Mouse (Mus musculus): Measurements from ENCODE around the gene Epha6. TPM values are rescaled to one million over a fixed set of nuclear protein-coding genes. Genes with fewer than 3 reads are reported as not detected.

Epha6 gene
- polyA plus RNA-seq, 1 experiment, result not detected

DNA sequence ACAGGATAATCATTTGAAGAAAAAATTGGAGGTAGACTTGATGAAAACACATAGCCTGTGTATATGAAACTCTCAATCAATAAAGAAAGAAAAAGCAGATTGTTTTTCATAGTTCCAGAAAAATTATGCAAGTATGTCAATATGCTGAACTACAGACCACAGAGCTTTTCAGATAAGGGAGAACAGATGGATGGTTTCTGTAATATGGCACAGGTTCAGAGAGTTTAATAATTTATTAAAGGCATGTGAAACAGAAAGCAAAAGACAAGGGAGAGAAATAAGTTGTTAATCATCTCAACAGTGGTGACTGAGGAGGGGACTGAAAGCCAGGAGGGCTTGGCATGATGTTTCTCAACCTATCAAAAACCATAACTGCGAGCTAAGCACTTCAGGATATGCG lies 372.3 kb downstream of the Epha6 start:
- H3K4me3 ChIP-seq (ENCODE audit: insufficient read depth, low read length), result no peak overlapping the region
- H3K27ac ChIP-seq (ENCODE audit: insufficient read depth, low read length), result no peak overlapping the region
- TF ChIP-seq POLR2A (IDR thresholded peaks at IDR 0.05; ENCODE audit: low read depth, low read length), result no peak
- TF ChIP-seq CTCF (IDR thresholded peaks at IDR 0.05; ENCODE audit: borderline replicate concordance, insufficient read depth, low read length), result no peak
- no peaks in the 10 kb centered on the region for H3K4me1 ChIP-seq (ENCODE audit: control insufficient read depth, insufficient read depth, low read length)

DNA sequence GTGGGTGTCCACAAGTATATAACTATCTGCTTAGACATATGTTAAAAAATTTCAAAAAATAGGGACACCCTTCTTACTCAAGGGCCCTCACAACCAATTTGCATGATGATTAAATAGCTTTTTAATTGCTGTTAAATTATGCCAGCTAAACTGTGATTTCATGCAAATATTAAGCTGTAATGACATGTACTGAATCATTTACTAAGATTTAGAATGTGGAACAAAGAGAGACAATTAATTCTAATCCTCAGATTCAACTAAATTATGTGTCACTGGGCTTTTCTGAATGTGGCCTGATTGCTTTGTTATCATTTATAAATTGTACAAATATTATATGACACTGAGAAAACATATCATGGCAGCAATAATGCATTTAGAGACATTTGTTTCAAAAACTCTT lies 396.2 kb downstream of the Epha6 start:
- no peaks in the 10 kb centered on the region for H3K4me1 ChIP-seq (ENCODE audit: control insufficient read depth, insufficient read depth, low read length)
- no peak for TF ChIP-seq CTCF (IDR thresholded peaks at IDR 0.05; ENCODE audit: borderline replicate concordance, insufficient read depth, low read length)
- no peak for TF ChIP-seq POLR2A (IDR thresholded peaks at IDR 0.05; ENCODE audit: low read depth, low read length)
- no peak overlapping the region for H3K27ac ChIP-seq (ENCODE audit: insufficient read depth, low read length)

DNA sequence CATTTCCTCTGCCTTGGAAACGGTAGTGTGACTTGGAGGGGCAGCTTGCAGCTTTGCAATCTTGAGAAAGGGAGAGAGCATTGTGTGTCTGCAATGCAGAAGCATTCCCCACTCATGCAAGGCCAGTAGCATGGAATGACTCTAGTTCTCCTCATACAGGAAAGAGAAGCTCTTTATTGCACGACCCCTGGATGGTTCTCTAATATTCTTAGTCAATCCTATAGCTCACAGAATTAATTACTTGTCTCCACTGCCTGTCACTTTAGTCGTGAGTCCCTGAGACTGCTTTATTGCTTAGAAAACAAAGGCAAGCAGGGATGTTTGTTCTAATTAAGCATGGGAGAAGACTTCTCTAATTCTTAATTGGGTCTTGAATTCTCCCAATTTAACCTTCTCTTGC lies 429.8 kb downstream of the Epha6 start:
- Histone ChIP-seq H3K4me1 (ENCODE audit: control insufficient read depth, insufficient read depth, low read length) (no peaks in the 10 kb centered on the region), H3K27ac (ENCODE audit: insufficient read depth, low read length) (no peak overlapping the region), H3K4me3 (ENCODE audit: insufficient read depth, low read length) (no peak overlapping the region)
- TF ChIP-seq CTCF (IDR thresholded peaks at IDR 0.05; ENCODE audit: borderline replicate concordance, insufficient read depth, low read length) (no peak), POLR2A (IDR thresholded peaks at IDR 0.05; ENCODE audit: low read depth, low read length) (no peak)

More for the DNA sequence above, 396.2 kb downstream of the Epha6 start:
- no peak overlapping the region for H3K4me3 ChIP-seq (ENCODE audit: insufficient read depth, low read length)

DNA sequence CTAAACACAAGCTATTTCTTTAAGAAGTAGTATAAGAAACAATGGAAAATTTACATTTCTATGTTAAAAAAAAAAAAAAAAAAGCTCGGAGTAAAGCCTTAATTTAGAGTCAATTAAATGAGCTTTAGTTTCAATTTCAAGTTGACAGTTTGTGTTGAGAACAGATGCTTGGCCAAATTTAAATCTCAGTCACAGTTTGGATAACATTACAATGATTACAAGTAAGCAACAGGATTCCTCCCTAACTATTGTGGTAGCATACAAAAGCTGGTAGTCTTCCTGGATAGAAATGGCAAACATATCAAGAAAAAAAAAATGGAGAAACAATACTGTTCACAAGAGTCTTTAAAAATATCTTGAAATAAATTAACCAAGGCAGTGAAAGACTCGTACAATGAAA lies 452.9 kb downstream of the Epha6 start:
- TF ChIP-seq POLR2A (IDR thresholded peaks at IDR 0.05; ENCODE audit: low read depth, low read length) (no peak), CTCF (IDR thresholded peaks at IDR 0.05; ENCODE audit: borderline replicate concordance, insufficient read depth, low read length) (no peak)
- Histone ChIP-seq H3K4me3 (ENCODE audit: insufficient read depth, low read length) (no peak overlapping the region), H3K4me1 (ENCODE audit: control insufficient read depth, insufficient read depth, low read length) (no peaks in the 10 kb centered on the region), H3K27ac (ENCODE audit: insufficient read depth, low read length) (no peak overlapping the region)

DNA sequence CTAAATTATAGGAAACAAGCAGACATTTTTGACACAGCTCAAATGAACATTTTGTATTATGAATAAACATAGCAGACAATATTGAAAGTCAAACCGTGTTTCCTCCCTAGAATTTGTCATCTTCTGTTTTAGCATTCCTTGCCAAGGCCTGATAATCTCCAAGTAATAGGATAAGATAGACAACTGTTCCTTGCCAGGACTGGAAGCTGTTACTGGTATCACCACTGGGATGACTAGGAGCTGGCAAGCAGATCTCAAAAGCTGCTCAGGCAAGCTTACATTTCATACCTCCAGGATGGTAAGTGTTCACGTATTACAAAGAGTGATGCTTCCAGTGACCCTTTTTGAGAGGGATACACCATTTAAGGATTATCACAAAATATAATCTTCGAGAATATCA lies 461.0 kb downstream of the Epha6 start:
- TF ChIP-seq POLR2A (IDR thresholded peaks at IDR 0.05; ENCODE audit: low read depth, low read length), result no peak
- no peak for TF ChIP-seq CTCF (IDR thresholded peaks at IDR 0.05; ENCODE audit: borderline replicate concordance, insufficient read depth, low read length)
- no peak overlapping the region for H3K27ac ChIP-seq (ENCODE audit: insufficient read depth, low read length)
- H3K4me1 ChIP-seq (ENCODE audit: control insufficient read depth, insufficient read depth, low read length), result no peaks in the 10 kb centered on the region
- H3K4me3 ChIP-seq (ENCODE audit: insufficient read depth, low read length), result no peak overlapping the region

DNA sequence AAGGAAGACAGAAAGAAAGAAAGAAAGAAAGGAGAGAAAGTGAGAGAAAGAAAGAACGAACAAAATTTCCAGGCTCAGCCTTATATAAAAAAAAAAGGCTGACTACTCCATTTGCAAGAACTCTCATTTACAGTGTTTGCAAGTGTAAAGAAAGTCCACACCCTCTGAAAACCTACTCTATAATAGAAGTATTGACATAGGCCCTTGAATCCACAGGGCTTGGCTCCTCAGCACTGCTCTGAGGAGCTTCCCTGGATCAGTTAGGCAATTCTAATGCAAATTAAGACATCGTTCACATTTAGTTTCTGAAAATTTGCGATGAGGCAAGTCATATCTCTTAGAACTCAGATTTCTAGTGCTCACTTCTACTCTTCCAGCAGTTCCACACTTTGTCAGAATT lies 483.9 kb downstream of the Epha6 start:
- no peak overlapping the region for H3K27ac ChIP-seq (ENCODE audit: insufficient read depth, low read length)
- H3K4me3 ChIP-seq (ENCODE audit: insufficient read depth, low read length), result no peak overlapping the region
- H3K4me1 ChIP-seq (ENCODE audit: control insufficient read depth, insufficient read depth, low read length), result no peaks in the 10 kb centered on the region
- TF ChIP-seq POLR2A (IDR thresholded peaks at IDR 0.05; ENCODE audit: low read depth, low read length) (no peak), CTCF (IDR thresholded peaks at IDR 0.05; ENCODE audit: borderline replicate concordance, insufficient read depth, low read length) (no peak)

DNA sequence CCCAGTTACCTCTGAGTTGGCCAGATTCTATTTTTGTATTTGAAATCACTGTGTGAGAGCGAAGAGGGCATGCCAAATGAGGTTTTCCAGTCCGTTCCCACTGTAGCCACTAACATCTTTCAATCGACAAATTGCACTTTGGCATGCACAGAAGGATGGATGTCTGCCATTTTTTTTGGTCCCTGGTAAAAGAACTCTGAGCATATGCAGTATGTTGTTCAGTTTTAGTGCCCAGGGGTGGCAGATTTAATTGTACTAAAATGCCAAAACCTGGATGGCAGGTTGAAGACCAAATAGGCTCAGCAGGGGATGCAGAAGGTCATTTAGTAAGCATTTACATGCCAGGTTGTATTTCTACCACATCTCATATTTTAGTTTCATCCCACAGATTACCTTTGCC lies 503.1 kb downstream of the Epha6 start:
- Histone ChIP-seq H3K4me1 (ENCODE audit: control insufficient read depth, insufficient read depth, low read length) (no peaks in the 10 kb centered on the region), H3K27ac (ENCODE audit: insufficient read depth, low read length) (no peak overlapping the region), H3K4me3 (ENCODE audit: insufficient read depth, low read length) (no peak overlapping the region)
- no peak for TF ChIP-seq POLR2A (IDR thresholded peaks at IDR 0.05; ENCODE audit: low read depth, low read length)
- TF ChIP-seq CTCF (IDR thresholded peaks at IDR 0.05; ENCODE audit: borderline replicate concordance, insufficient read depth, low read length), result no peak

DNA sequence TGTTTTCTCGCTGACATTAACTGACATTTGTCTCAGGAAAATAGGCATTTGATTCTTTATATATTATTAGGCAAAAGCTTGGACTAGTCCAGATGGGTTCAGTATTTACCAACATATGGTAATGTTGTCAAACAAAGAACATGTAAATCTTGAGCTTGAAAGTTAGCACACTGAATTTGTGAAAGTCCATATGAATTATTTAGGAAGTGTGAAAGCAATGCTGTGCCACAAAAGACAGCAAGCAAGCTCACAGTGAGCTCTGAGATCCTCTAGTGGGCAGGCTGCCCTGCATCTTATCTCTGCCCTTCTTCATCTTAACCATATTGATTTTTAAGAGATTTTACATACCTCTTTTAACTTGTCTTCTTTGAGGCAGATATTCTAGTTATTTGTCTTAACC lies 510.0 kb downstream of the Epha6 start:
- no peaks in the 10 kb centered on the region for H3K4me1 ChIP-seq (ENCODE audit: control insufficient read depth, insufficient read depth, low read length)
- H3K27ac ChIP-seq (ENCODE audit: insufficient read depth, low read length), result no peak overlapping the region
- TF ChIP-seq POLR2A (IDR thresholded peaks at IDR 0.05; ENCODE audit: low read depth, low read length) (no peak), CTCF (IDR thresholded peaks at IDR 0.05; ENCODE audit: borderline replicate concordance, insufficient read depth, low read length) (no peak)
- H3K4me3 ChIP-seq (ENCODE audit: insufficient read depth, low read length), result no peak overlapping the region

DNA sequence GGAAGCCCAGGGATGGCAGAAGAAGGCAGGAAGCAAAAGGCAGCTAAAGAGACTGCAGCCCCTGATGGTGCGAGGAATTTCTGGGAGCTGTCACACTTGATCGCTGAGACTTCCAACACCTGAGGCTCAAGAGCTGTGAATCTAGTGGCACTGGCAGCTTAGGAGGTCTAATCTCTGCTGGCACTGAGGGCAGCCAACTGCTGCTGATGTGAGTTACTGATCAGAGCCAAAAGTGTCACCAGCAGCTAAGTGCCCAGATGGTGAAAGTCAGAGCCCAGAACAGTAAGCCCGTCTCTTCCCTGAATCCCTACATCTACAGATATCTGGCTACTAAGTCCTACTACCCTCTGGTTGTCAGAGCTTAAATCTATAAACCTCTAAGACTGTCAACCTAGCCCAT lies 518.4 kb downstream of the Epha6 start:
- Histone ChIP-seq H3K4me3 (ENCODE audit: insufficient read depth, low read length) (no peak overlapping the region), H3K27ac (ENCODE audit: insufficient read depth, low read length) (no peak overlapping the region), H3K4me1 (ENCODE audit: control insufficient read depth, insufficient read depth, low read length) (no peaks in the 10 kb centered on the region)
- TF ChIP-seq CTCF (IDR thresholded peaks at IDR 0.05; ENCODE audit: borderline replicate concordance, insufficient read depth, low read length), result no peak
- TF ChIP-seq POLR2A (IDR thresholded peaks at IDR 0.05; ENCODE audit: low read depth, low read length), result no peak

DNA sequence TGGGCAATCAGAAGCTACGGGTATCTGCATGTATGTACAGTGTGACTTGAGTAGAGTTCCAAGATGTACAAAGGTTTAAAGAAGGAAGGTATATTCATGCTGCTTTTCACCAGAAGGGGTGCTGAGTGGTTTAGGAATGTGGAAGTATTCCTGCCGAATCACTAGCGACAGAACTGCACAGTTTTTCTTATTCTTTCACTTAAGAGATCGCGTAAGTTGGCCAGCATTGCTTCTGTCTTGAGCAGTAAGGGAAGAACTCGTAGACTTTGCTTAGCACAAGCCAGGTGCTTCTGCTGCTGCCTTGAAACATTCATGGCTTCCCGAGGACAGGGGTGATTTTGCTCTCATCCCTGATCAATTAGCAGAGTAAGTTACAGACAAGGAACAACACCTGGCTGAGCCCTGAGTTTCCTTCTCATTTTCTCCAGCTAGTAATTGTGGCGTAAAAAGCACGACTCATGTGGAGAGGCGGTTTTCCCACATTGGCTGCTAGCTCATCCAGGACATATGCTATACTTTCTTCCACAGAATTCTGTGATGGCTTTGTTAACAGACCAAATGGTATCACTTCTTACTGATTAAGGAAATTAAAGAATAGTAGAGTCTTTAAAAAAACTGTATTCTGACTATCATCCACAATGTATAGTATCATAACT lies 534.7 kb downstream of the Epha6 start:
- no peak overlapping the region for H3K27ac ChIP-seq (ENCODE audit: insufficient read depth, low read length)
- H3K4me3 ChIP-seq (ENCODE audit: insufficient read depth, low read length), result no peak overlapping the region
- TF ChIP-seq POLR2A (IDR thresholded peaks at IDR 0.05; ENCODE audit: low read depth, low read length), result no peak
- TF ChIP-seq CTCF (IDR thresholded peaks at IDR 0.05; ENCODE audit: borderline replicate concordance, insufficient read depth, low read length), result no peak
- no peaks in the 10 kb centered on the region for H3K4me1 ChIP-seq (ENCODE audit: control insufficient read depth, insufficient read depth, low read length)

Measured in embryonic fibroblast, embryonic 13.5 days (primary cell).